Mouse (Mus musculus) testis, adult 2 months (tissue): ENCODE results near the gene Cmip.

Experiments used
- CTCF ChIP-seq: fragments of 200-500 bp; IDR thresholded peaks from 2 replicates; pipeline ENCODE4 v1.5.1; 2012; ENCODE audit warnings: low read depth, mild to moderate bottlenecking, inconsistent platforms, low read length, moderate library complexity; ENCODE audit not compliant: control insufficient read depth, insufficient read depth, insufficient replicate concordance
- POLR2A ChIP-seq: fragments of 200-500 bp; IDR thresholded peaks from 2 replicates; pipeline ENCODE4 v1.6.1; 2012; ENCODE audit warnings: low read depth, mild to moderate bottlenecking, inconsistent platforms, low read length, moderate library complexity; ENCODE audit not compliant: control insufficient read depth

- TF ChIP-seq POLR2A (no peak), CTCF (no peak)
These were observed 152.2 kb downstream of the Cmip start for GRCm38 (mm10) chr8:117409056-117409455.
